Mouse (Mus musculus) ovary, postnatal 10 days (tissue): ENCODE data around the gene Adk.

Experiments
- DNase-seq: peaks from one replicate; pipeline ENCODE4 v3.0.0; 2022; ENCODE audit warnings: low spot score

The Adk gene

GRCm38 (mm10) chr14:21052112-21052780 lies at the start of gene Adk, which contains the start of gene Ap3m1:
Gene Adk (plus strand): TSS chr14:21052574.
Gene Ap3m1 (minus strand): TSS chr14:21052508.
- peak; percentile 95 for DNase-seq

GRCm38 (mm10) chr14:21013800-21014334 lies 38.5 kb upstream of the Adk start:
- DNase-seq: no peak

GRCm38 (mm10) chr14:21017871-21018270 lies 34.5 kb upstream of the Adk start:
- no peak for DNase-seq

- no peak for DNase-seq
Measured at GRCm38 (mm10) chr14:21018977-21019376, 33.4 kb upstream of the Adk start.

GRCm38 (mm10) chr14:21020435-21020834 lies 31.9 kb upstream of the Adk start:
- DNase-seq: no peak

- no peak for DNase-seq
Measured at GRCm38 (mm10) chr14:21027542-21027941, 24.8 kb upstream of the Adk start.

GRCm38 (mm10) chr14:21029025-21029659 lies 23.2 kb upstream of the Adk start:
- no peak for DNase-seq

GRCm38 (mm10) chr14:21031783-21032511 lies 20.4 kb upstream of the Adk start:
- no peak for DNase-seq

- no peak for DNase-seq
Measured at GRCm38 (mm10) chr14:21034271-21034670, 18.1 kb upstream of the Adk start.

GRCm38 (mm10) chr14:21034791-21035190 lies 17.6 kb upstream of the Adk start:
- no peak for DNase-seq

GRCm38 (mm10) chr14:21039077-21039476 lies 13.3 kb upstream of the Adk start:
- no peak for DNase-seq

- no peak for DNase-seq
Measured at GRCm38 (mm10) chr14:21039623-21040022, 12.8 kb upstream of the Adk start.

- DNase-seq: no peak
Measured at GRCm38 (mm10) chr14:21047840-21048239, 4.5 kb upstream of the Adk start.

GRCm38 (mm10) chr14:21048879-21049278 lies 3.5 kb upstream of the Adk start:
- no peak for DNase-seq

- no peak for DNase-seq
Measured at GRCm38 (mm10) chr14:21050734-21051133, 1.6 kb upstream of the Adk start.

- DNase-seq: no peak
Measured at GRCm38 (mm10) chr14:21051380-21052111, 828 bp upstream of the Adk start.

- DNase-seq: peak; percentile 50
Measured at GRCm38 (mm10) chr14:21052781-21053130, 382 bp downstream of the Adk start.

GRCm38 (mm10) chr14:21053151-21053550 lies 777 bp downstream of the Adk start:
- DNase-seq: no peak

- no peak for DNase-seq
Measured at GRCm38 (mm10) chr14:21053586-21053985, 1.2 kb downstream of the Adk start.

- no peak for DNase-seq
Measured at GRCm38 (mm10) chr14:21058972-21059371, 6.6 kb downstream of the Adk start.

- no peak for DNase-seq
Measured at GRCm38 (mm10) chr14:21062766-21063513, 10.6 kb downstream of the Adk start.
